Mouse (Mus musculus) embryonic facial prominence, embryonic 13.5 days (tissue): Measurements from ENCODE around the gene Fkbp5. TPM values are rescaled to one million over a fixed set of nuclear protein-coding genes. Genes with fewer than 3 reads are reported as not detected.

ENCODE experiments used
- ATAC-seq: fragments of 200-750 bp; cut with Nextera tagmentation; 2 replicates; pipeline ENCODE4 v1.8.0; 2017; ENCODE audit warnings: low read depth; ENCODE audit not compliant: insufficient number of reproducible peaks, insufficient read depth, low FRiP score, low TSS enrichment
- H3K27ac ChIP-seq: fragments of 300-500 bp; sonication (generic); 2 replicates; pipeline ENCODE4 v1.5.1; 2015; ENCODE audit warnings: moderate library complexity, mild to moderate bottlenecking, inconsistent platforms
- H3K27me3 ChIP-seq: fragments of 300-500 bp; sonication (generic); 2 replicates; pipeline ENCODE4 v1.6.1; 2015; ENCODE audit warnings: mild to moderate bottlenecking, inconsistent platforms
- H3K36me3 ChIP-seq: fragments of 300-500 bp; sonication (generic); 2 replicates; pipeline ENCODE4 v1.6.1; 2015; ENCODE audit warnings: mild to moderate bottlenecking, inconsistent platforms
- H3K4me1 ChIP-seq: fragments of 300-500 bp; sonication (generic); 2 replicates; pipeline ENCODE4 v1.6.1; 2015; ENCODE audit warnings: inconsistent platforms
- H3K4me2 ChIP-seq: fragments of 300-500 bp; sonication (generic); 2 replicates; pipeline ENCODE4 v1.6.1; 2015; ENCODE audit warnings: moderate library complexity, mild to moderate bottlenecking, inconsistent platforms
- H3K4me3 ChIP-seq: fragments of 300-500 bp; sonication (generic); 2 replicates; pipeline ENCODE4 v1.5.1; 2015; ENCODE audit warnings: mild to moderate bottlenecking, inconsistent platforms
- H3K9ac ChIP-seq: fragments of 300-500 bp; sonication (generic); 2 replicates; pipeline ENCODE4 v1.6.1; 2015; ENCODE audit warnings: mild to moderate bottlenecking, inconsistent platforms
- H3K9me3 ChIP-seq: fragments of 300-500 bp; sonication (generic); 2 replicates; pipeline ENCODE4 v1.6.1; 2016; ENCODE audit warnings: inconsistent platforms
- WGBS: fragments of 180-500 bp; shearing (Covaris S2); methylation state at CpG from one replicate; pipeline ENCODE4 v1.1.7; 2015; ENCODE audit warnings: mixed read lengths; 5-methylcytosine and 5-hydroxymethylcytosine counted together
- polyA plus RNA-seq: library from polyadenylated mRNA; unstranded; fragments of >200 nt; fragmentation: Nextera tagmentation; extraction: Ambion mirVana; gene quantifications from 2 replicates; pipeline ENCODE4 v1.2.1, GENCODE M21; 2015

Fkbp5 gene
- polyA plus RNA-seq, 1 experiment from 2014 or later = 24.5 TPM

GRCm38 (mm10) chr17:28513844-28514243 lies 3.5 kb downstream of the Fkbp5 start:
- ATAC-seq = no peak
- no peaks in the 10 kb centered on the region for H3K9me3 ChIP-seq
- H3K9ac ChIP-seq = no peak overlapping the region
- no peaks in the 10 kb centered on the region for H3K36me3 ChIP-seq
- no peak overlapping the region for H3K27ac ChIP-seq
- H3K4me2 ChIP-seq = no peak overlapping the region
- 62% methylated on average over 7 of the region's 7 CpGs for WGBS
- no peak overlapping the region for H3K4me3 ChIP-seq
- H3K4me1 ChIP-seq = peaks cover 43% of the 10 kb centered on the region
- peaks cover 4% of the 10 kb centered on the region; the same call in 1 of the 2 replicates for H3K27me3 ChIP-seq

GRCm38 (mm10) chr17:28513337-28513736 lies 4.0 kb downstream of the Fkbp5 start:
- no peak overlapping the region for H3K9ac ChIP-seq
- 67% methylated on average over 1 of the region's 1 CpGs for WGBS
- H3K4me3 ChIP-seq = no peak overlapping the region
- no peaks in the 10 kb centered on the region for H3K36me3 ChIP-seq
- H3K4me2 ChIP-seq = no peak overlapping the region
- H3K27ac ChIP-seq = no peak overlapping the region
- H3K9me3 ChIP-seq = no peaks in the 10 kb centered on the region
- peaks cover 38% of the 10 kb centered on the region for H3K4me1 ChIP-seq
- ATAC-seq = no peak
- peaks cover 4% of the 10 kb centered on the region; the same call in 1 of the 2 replicates for H3K27me3 ChIP-seq

- no peak overlapping the region for H3K27ac ChIP-seq
- WGBS = 38% methylated on average over 6 of the region's 6 CpGs
- ATAC-seq = no peak
- no peaks in the 10 kb centered on the region for H3K9me3 ChIP-seq
- no peaks in the 10 kb centered on the region for H3K36me3 ChIP-seq
- no peak overlapping the region for H3K4me2 ChIP-seq
- H3K27me3 ChIP-seq = peaks cover 4% of the 10 kb centered on the region; the same call in 1 of the 2 replicates
- 0 out of 2 replicates have a peak overlapping the region, but pooled peaks have one; percentile 32 for H3K9ac ChIP-seq
- no peak overlapping the region for H3K4me3 ChIP-seq
- H3K4me1 ChIP-seq = peaks cover 34% of the 10 kb centered on the region
Observed at GRCm38 (mm10) chr17:28512696-28513095, 4.6 kb downstream of the Fkbp5 start.

GRCm38 (mm10) chr17:28511616-28512541 lies 5.4 kb downstream of the Fkbp5 start:
- Histone ChIP-seq H3K27me3 (peaks cover 4% of the 10 kb centered on the region; the same call in 1 of the 2 replicates), H3K4me1 (peaks cover 34% of the 10 kb centered on the region), H3K36me3 (no peaks in the 10 kb centered on the region), H3K9ac (0 out of 2 replicates have a peak overlapping the region, but pooled peaks have one; percentile 32), H3K4me2 (peak overlapping the region; percentile 58; the same call in 1 of the 2 replicates), H3K4me3 (no peak overlapping the region), H3K9me3 (no peaks in the 10 kb centered on the region), H3K27ac (no peak overlapping the region)
- WGBS = 28% methylated on average over 9 of the region's 9 CpGs
- ATAC-seq = no peak

GRCm38 (mm10) chr17:28510445-28511342 lies 6.6 kb downstream of the Fkbp5 start:
- Histone ChIP-seq H3K27me3 (peaks cover under 1% of the 10 kb centered on the region; the same call in 1 of the 2 replicates), H3K27ac (peak overlapping the region; percentile 69), H3K4me1 (peaks cover 33% of the 10 kb centered on the region), H3K4me3 (peak overlapping the region; percentile 24), H3K36me3 (no peaks in the 10 kb centered on the region), H3K9ac (peak overlapping the region; percentile 61), H3K9me3 (no peaks in the 10 kb centered on the region), H3K4me2 (peak overlapping the region; percentile 58)
- ATAC-seq = 0 out of 2 replicates have a peak, but pooled peaks have one; percentile 8
- WGBS = 7% methylated on average over 28 of the region's 28 CpGs

- Histone ChIP-seq H3K4me1 (peaks cover 28% of the 10 kb centered on the region), H3K9me3 (no peaks in the 10 kb centered on the region), H3K36me3 (no peaks in the 10 kb centered on the region), H3K4me3 (no peak overlapping the region), H3K4me2 (no peak overlapping the region), H3K9ac (peak overlapping the region; percentile 44; the same call in 1 of the 2 replicates), H3K27me3 (no peaks in the 10 kb centered on the region), H3K27ac (no peak overlapping the region)
- WGBS = 27% methylated on average over 5 of the region's 5 CpGs
- no peak for ATAC-seq
Observed at GRCm38 (mm10) chr17:28507496-28507895, 9.8 kb downstream of the Fkbp5 start.

- Histone ChIP-seq H3K4me1 (peaks cover 25% of the 10 kb centered on the region), H3K4me2 (no peak overlapping the region), H3K36me3 (no peaks in the 10 kb centered on the region), H3K9ac (peak overlapping the region; percentile 44; the same call in 1 of the 2 replicates), H3K27ac (no peak overlapping the region), H3K27me3 (no peaks in the 10 kb centered on the region), H3K4me3 (no peak overlapping the region), H3K9me3 (no peaks in the 10 kb centered on the region)
- WGBS = 11% methylated on average over 5 of the region's 5 CpGs
- no peak for ATAC-seq
Observed at GRCm38 (mm10) chr17:28506895-28507294, 10.4 kb downstream of the Fkbp5 start.

GRCm38 (mm10) chr17:28505591-28505990 lies 11.7 kb downstream of the Fkbp5 start:
- 84% methylated on average over 4 of the region's 4 CpGs for WGBS
- no peaks in the 10 kb centered on the region for H3K36me3 ChIP-seq
- no peak overlapping the region for H3K4me3 ChIP-seq
- no peaks in the 10 kb centered on the region for H3K9me3 ChIP-seq
- H3K9ac ChIP-seq = no peak overlapping the region
- H3K4me2 ChIP-seq = no peak overlapping the region
- no peak overlapping the region for H3K27ac ChIP-seq
- ATAC-seq = no peak
- no peaks in the 10 kb centered on the region for H3K27me3 ChIP-seq
- H3K4me1 ChIP-seq = peaks cover 16% of the 10 kb centered on the region

GRCm38 (mm10) chr17:28504182-28504581 lies 13.1 kb downstream of the Fkbp5 start:
- ATAC-seq = no peak

GRCm38 (mm10) chr17:28502196-28502821 lies 15.0 kb downstream of the Fkbp5 start:
- Histone ChIP-seq H3K4me2 (no peak overlapping the region), H3K9ac (no peak overlapping the region), H3K4me3 (no peak overlapping the region), H3K36me3 (no peaks in the 10 kb centered on the region), H3K27me3 (no peaks in the 10 kb centered on the region), H3K27ac (no peak overlapping the region), H3K9me3 (no peaks in the 10 kb centered on the region), H3K4me1 (peaks cover 5% of the 10 kb centered on the region; the same call in 1 of the 2 replicates)
- ATAC-seq = no peak
- WGBS = 55% methylated on average over 7 of the region's 7 CpGs

More at GRCm38 (mm10) chr17:28504182-28504581, 13.1 kb downstream of the Fkbp5 start:
- WGBS = 74% methylated on average over 6 of the region's 6 CpGs
- no peaks in the 10 kb centered on the region for H3K36me3 ChIP-seq
- H3K4me2 ChIP-seq = no peak overlapping the region
- H3K4me3 ChIP-seq = no peak overlapping the region
- peaks cover 10% of the 10 kb centered on the region for H3K4me1 ChIP-seq
- H3K9me3 ChIP-seq = no peaks in the 10 kb centered on the region
- no peak overlapping the region for H3K27ac ChIP-seq
- H3K9ac ChIP-seq = no peak overlapping the region
- no peaks in the 10 kb centered on the region for H3K27me3 ChIP-seq

- Histone ChIP-seq H3K27ac (no peak overlapping the region), H3K4me2 (no peak overlapping the region), H3K4me3 (no peak overlapping the region), H3K36me3 (no peaks in the 10 kb centered on the region), H3K9me3 (0 out of 2 replicates have a peak, but pooled peaks cover 5% of the 10 kb centered on the region), H3K9ac (no peak overlapping the region), H3K27me3 (no peaks in the 10 kb centered on the region), H3K4me1 (no peaks in the 10 kb centered on the region)
- 65% methylated on average over 3 of the region's 3 CpGs for WGBS
- no peak for ATAC-seq
Observed at GRCm38 (mm10) chr17:28500465-28500864, 16.9 kb downstream of the Fkbp5 start.
